Mouse (Mus musculus) midbrain, embryonic 14.5 days (tissue): Measurements from ENCODE around the gene Mrpl24. TPM values are rescaled to one million over a fixed set of nuclear protein-coding genes. Genes with fewer than 3 reads are reported as not detected.
A peak's percentile ranks its signal among the peaks of the same experiment; 100 is the strongest.

Source experiments
- ATAC-seq: fragments of 200-750 bp; cut with Nextera tagmentation; 2 replicates; pipeline ENCODE4 v1.8.0; 2017; ENCODE audit warnings: moderate number of reproducible peaks, moderate library complexity; ENCODE audit not compliant: low FRiP score, low TSS enrichment
- DNase-seq: peaks from one replicate; pipeline ENCODE4 v3.0.0-alpha.2; 2015
- H3K27ac ChIP-seq: fragments of 300-500 bp; sonication (generic); replicated peaks from 2 replicates; pipeline ENCODE4 v1.5.1; 2014; ENCODE audit warnings: mild to moderate bottlenecking, low read depth, low read length, moderate library complexity
- H3K27me3 ChIP-seq: fragments of 300-500 bp; sonication (generic); 2 replicates; pipeline ENCODE4 v1.6.1; 2014; ENCODE audit warnings: low read length, control low read depth, mixed read lengths; ENCODE audit not compliant: control insufficient read depth, insufficient read depth
- H3K36me3 ChIP-seq: fragments of 300-500 bp; sonication (generic); 2 replicates; pipeline ENCODE4 v1.6.1; 2014; ENCODE audit warnings: low read length, control low read depth; ENCODE audit not compliant: control insufficient read depth, insufficient read depth
- H3K4me1 ChIP-seq: fragments of 300-500 bp; sonication (generic); 2 replicates; pipeline ENCODE4 v1.6.1; 2014; ENCODE audit warnings: mild to moderate bottlenecking, antibody characterized with exemption, low read length, control low read depth; ENCODE audit not compliant: control insufficient read depth, insufficient read depth
- H3K4me2 ChIP-seq: fragments of 300-500 bp; sonication (generic); 2 replicates; pipeline ENCODE4 v1.6.1; 2014; ENCODE audit warnings: mild to moderate bottlenecking, low read length, moderate library complexity
- H3K4me3 ChIP-seq: fragments of 300-500 bp; sonication (generic); replicated peaks from 2 replicates; pipeline ENCODE4 v1.5.1; 2014; ENCODE audit warnings: low read depth, low read length
- H3K9ac ChIP-seq: fragments of 300-500 bp; sonication (generic); replicated peaks from 2 replicates; pipeline ENCODE4 v1.6.1; 2014; ENCODE audit warnings: mild to moderate bottlenecking, low read length, moderate library complexity
- H3K9me3 ChIP-seq: fragments of 300-500 bp; sonication (generic); 2 replicates; pipeline ENCODE4 v1.6.1; 2016; ENCODE audit warnings: low read length, control low read depth, mixed read lengths; ENCODE audit not compliant: control insufficient read depth
- WGBS: fragments of 180-500 bp; shearing (Covaris S2); extraction: QIAGEN DNeasy Blood & Tissue Kit; methylation state at CpG from one replicate; pipeline ENCODE4 v1.1.7; 2014; 5-methylcytosine and 5-hydroxymethylcytosine counted together
- polyA plus RNA-seq: library from polyadenylated mRNA; unstranded; fragments of >200 nt; fragmentation: Nextera tagmentation; extraction: Ambion mirVana; gene quantifications from 2 replicates; pipeline ENCODE4 v1.2.1, GENCODE M21; 2014

The Mrpl24 gene
- polyA plus RNA-seq, 1 experiment from 2014 or later, result 56.3 TPM

DNA sequence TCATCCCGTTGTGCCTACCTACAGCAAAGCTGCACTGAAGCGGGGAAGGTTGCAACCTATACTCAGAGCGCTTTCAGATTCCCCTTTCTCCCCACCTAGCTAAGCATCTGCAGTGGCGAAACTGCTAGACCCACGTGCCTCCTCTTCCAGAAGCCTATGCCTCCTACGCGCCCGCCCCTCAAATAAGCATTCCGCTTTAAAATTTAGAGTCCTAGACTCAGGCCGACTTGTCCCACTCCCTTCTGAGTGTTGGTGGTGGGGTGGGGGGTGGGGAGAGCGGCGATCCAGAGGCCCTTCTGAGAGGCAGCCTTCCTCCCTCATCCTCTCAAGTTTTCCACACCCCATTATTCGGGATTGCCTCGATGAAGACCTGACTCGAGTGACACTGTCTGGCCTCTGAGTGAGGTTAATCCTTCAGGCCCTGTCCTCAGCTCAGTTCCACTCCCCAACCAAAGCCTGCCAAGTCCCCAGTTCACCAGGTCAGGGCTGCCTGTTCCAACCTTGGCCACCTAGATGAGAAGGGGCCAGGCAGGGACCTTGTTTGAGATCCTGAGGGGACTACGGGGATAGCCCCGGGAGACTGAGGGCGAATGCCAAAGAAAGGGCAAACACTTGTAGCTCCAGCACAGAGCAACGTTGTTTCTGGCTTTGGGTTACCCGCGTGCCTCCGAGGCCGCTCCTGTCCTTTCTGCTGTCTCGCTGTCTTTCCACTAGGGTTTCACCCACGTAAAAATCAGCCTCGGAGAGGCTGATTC is 27.9 kb downstream of the Mrpl24 start:
- DNase-seq (peak; percentile 55), ATAC-seq (no peak)
- H3K9me3 ChIP-seq, result no peaks in the 10 kb centered on the region
- H3K36me3 ChIP-seq, result peaks cover 16% of the 10 kb centered on the region
- no peaks in the 10 kb centered on the region for H3K27me3 ChIP-seq
- peaks cover 65% of the 10 kb centered on the region for H3K4me1 ChIP-seq
- H3K27ac ChIP-seq, result no peak overlapping the region
- H3K9ac ChIP-seq, result peak overlapping the region; percentile 44
- H3K4me3 ChIP-seq, result peak overlapping the region; percentile 24
- WGBS, result 4% methylated on average over 26 of the region's 26 CpGs
- peak overlapping the region; percentile 58 for H3K4me2 ChIP-seq

DNA sequence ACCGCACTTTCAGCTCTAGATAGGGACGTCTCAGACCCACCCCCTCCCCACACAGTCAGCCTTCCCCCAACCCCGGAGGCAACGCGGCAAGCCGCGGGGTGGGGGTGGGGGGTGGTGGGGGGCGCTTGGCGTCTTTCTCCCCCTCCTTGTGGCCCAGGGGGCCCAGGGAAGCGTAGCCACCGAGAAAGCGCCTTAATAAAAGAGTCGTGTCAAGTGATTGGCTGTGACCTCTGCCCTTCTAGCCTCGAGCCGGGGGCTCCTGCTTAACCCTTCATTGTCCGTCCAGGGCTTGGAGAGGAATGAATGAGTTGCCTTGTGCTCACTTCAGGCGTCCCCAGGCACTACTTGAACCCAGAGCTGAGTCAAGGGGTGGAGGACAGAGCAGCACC is 28.5 kb downstream of the Mrpl24 start:
- WGBS, result 2% methylated on average over 16 of the region's 17 CpGs
- ATAC-seq (no peak), DNase-seq (peak; percentile 37)
- Histone ChIP-seq H3K27me3 (no peaks in the 10 kb centered on the region), H3K36me3 (peaks cover 10% of the 10 kb centered on the region; the same call in 1 of the 2 replicates), H3K9me3 (no peaks in the 10 kb centered on the region), H3K4me2 (peak overlapping the region; percentile 58), H3K4me3 (peak overlapping the region; percentile 24), H3K4me1 (peaks cover 71% of the 10 kb centered on the region), H3K27ac (no peak overlapping the region), H3K9ac (peak overlapping the region; percentile 44)

DNA sequence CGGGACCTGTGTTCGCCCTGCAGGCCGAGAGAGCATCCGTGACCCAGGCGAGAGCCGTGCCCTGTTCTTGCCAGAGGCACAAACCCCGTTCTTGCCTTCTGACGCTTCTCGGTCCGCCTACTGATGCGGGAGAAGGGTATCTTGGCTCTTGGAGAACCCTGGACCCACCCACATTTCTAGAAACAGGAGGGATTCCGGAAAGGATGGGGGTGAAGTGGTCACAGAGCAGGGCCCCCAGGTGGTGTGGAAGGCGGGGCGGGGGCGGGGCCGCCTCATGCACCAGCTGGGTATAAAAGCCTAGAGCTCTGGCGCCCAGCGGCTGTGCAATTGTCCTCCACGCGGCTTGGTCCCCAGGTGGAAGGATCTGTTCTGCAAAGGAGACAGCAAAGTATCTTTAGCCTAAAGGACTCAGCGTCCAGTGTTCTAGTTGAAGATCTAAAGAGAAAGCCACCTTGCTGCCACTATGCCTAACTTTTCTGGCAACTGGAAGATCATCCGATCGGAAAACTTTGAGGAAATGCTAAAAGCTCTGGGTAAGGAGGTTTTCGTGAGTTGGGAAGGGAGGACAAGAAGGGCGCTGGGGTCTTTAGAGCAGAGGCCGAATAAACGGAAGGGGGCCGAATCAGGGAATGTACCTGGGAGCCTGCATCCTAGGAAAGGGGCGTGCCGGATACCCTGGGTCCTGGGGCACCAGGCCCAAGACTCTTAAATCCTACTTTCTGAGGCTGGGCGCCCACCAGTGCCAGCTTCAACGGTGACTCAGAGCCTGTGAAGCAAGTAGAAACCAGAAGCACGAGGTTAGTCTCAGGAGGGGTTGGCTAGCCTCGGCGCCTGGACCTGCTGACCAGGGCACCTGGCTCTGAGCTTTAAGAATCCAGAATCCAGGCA is 29.3 kb downstream of the Mrpl24 start, which contains the start of gene Crabp2:
Gene Crabp2 (plus strand): TSS at position 289 of the 888 bp plus-strand sequence.
- H3K27me3 ChIP-seq, result no peaks in the 10 kb centered on the region
- H3K36me3 ChIP-seq, result 0 out of 2 replicates have a peak, but pooled peaks cover 4% of the 10 kb centered on the region
- 1% methylated on average over 35 of the region's 35 CpGs for WGBS
- ATAC-seq (no peak), DNase-seq (peak; percentile 58)
- no peaks in the 10 kb centered on the region for H3K9me3 ChIP-seq
- peak within 1 kb of the TSS; percentile 66 for H3K27ac ChIP-seq
- H3K4me1 ChIP-seq, result peaks cover 76% of the 10 kb centered on the region
- peak within 1 kb of the TSS; percentile 44 for H3K9ac ChIP-seq
- peak within 1 kb of the TSS; percentile 58 for H3K4me2 ChIP-seq
- H3K4me3 ChIP-seq, result peak within 1 kb of the TSS; percentile 24

DNA sequence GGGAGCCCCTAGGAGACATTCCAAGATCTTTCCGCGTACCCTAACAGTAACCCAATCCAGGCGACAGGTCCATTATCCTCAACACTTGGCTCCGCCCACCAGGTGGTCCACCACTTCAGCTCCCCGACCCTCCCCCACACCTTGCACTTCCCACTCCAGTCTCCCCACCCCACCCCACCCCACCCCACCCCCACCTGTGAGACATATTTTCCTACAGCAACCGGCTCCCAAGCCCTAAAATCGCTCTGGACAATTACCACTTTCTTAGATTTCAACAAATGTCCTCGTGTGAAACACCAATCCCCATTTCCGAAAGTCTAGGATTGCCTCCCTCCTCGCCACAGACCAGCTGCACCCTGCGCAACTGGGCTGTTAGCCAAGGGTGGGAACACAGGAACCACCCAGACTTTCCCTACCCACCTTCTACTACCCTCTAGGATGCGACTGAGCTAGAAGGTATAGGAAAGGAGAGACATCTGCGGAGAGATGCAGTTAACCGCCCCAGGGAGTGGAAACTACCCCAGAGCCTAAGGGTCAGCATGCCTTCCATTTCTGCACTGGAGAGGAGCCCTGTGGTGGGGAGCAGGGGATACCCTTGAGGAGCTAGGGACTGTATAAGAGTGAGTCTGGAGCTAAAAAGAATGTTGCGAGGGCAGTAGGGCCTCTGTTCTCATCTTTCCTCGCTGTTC is 30.1 kb downstream of the Mrpl24 start:
- Histone ChIP-seq H3K4me3 (0 out of 2 replicates have a peak overlapping the region, but pooled peaks have one; percentile 1), H3K36me3 (0 out of 2 replicates have a peak, but pooled peaks cover 3% of the 10 kb centered on the region), H3K4me1 (peaks cover 76% of the 10 kb centered on the region), H3K27ac (peak overlapping the region; percentile 66), H3K9ac (peak overlapping the region; percentile 39; the same call in 1 of the 2 replicates), H3K9me3 (no peaks in the 10 kb centered on the region), H3K4me2 (peak overlapping the region; percentile 58), H3K27me3 (no peaks in the 10 kb centered on the region)
- 10% methylated on average over 15 of the region's 16 CpGs for WGBS
- DNase-seq (peak; percentile 35), ATAC-seq (no peak)

DNA sequence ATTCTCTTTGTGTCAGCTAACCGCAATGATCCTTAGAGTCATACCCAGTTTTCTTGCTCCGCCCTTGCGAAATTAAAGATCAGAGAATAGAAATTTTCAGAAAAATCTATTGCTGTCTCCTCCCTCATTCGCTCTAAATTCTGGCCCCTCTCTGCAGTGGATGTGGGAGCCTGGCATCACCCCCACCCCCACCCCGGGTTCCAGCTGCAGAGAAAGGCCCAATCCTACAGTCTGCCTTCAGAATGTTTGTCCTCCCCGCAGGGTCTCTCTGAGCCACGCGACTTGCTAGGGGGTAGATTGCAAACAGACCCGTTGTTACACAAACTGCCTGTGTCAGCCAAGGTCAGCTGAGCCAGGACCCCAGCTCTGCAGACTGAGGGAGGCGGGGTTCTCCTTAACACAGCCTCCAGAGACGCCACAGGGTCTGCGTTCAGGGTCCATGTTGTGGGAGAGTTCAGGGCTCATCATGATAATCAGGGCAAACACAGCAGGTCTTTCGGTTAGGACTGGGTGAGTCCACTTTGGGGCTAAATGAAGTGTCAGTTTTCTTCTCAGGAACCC is 30.7 kb downstream of the Mrpl24 start:
- ATAC-seq, result no peak
- peak overlapping the region; percentile 66 for H3K27ac ChIP-seq
- H3K27me3 ChIP-seq, result no peaks in the 10 kb centered on the region
- H3K4me3 ChIP-seq, result 0 out of 2 replicates have a peak overlapping the region, but pooled peaks have one; percentile 5
- peaks cover 70% of the 10 kb centered on the region for H3K4me1 ChIP-seq
- H3K9ac ChIP-seq, result peak overlapping the region; percentile 39; the same call in 1 of the 2 replicates
- peak; percentile 39 for DNase-seq
- peak overlapping the region; percentile 58 for H3K4me2 ChIP-seq
- no peaks in the 10 kb centered on the region for H3K9me3 ChIP-seq
- no peaks in the 10 kb centered on the region for H3K36me3 ChIP-seq
- 5% methylated on average over 13 of the region's 13 CpGs for WGBS

DNA sequence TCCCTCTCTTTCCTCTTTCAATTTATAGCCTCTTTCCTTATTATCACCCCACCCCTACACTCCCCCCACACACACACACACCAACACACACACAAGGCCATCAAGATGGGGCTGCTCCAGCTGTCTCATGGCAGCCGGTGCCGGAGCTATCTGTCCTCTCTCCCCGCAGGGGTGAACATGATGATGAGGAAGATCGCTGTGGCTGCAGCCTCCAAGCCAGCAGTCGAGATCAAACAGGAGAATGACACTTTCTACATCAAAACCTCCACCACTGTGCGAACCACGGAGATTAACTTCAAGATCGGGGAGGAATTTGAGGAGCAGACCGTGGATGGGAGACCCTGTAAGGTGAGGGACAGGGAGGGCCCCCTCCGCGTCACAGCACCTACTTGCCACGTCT is 32.6 kb downstream of the Mrpl24 start:
- Histone ChIP-seq H3K4me3 (no peak overlapping the region), H3K4me2 (peak overlapping the region; percentile 48), H3K4me1 (peaks cover 53% of the 10 kb centered on the region), H3K36me3 (no peaks in the 10 kb centered on the region), H3K27me3 (no peaks in the 10 kb centered on the region), H3K9me3 (no peaks in the 10 kb centered on the region), H3K27ac (no peak overlapping the region), H3K9ac (peak overlapping the region; percentile 35; the same call in 1 of the 2 replicates)
- ATAC-seq, result no peak
- WGBS, result 17% methylated on average over 12 of the region's 12 CpGs
- DNase-seq, result no peak

DNA sequence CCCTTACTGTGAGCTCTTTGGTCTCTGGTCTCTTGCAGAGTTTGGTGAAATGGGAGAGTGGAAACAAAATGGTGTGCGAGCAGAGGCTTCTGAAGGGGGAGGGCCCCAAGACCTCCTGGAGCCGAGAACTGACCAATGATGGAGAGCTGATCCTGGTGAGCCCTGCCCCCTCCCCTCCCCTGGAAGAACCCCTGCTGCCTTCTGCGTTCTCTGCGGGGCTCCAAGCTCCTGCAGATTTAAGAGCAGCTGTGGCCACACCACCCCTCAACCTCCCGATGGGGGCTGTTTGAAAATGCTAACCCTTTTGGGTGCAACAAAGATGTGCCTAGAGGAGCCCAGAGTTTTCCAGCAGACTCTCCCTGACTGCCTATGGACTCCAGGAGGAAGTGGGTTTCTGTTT is 33.1 kb downstream of the Mrpl24 start:
- Histone ChIP-seq H3K4me3 (no peak overlapping the region), H3K36me3 (no peaks in the 10 kb centered on the region), H3K27me3 (no peaks in the 10 kb centered on the region), H3K27ac (no peak overlapping the region; the same call in 1 of the 2 replicates), H3K9ac (peak overlapping the region; percentile 35; the same call in 1 of the 2 replicates), H3K4me2 (peak overlapping the region; percentile 48), H3K9me3 (no peaks in the 10 kb centered on the region), H3K4me1 (peaks cover 48% of the 10 kb centered on the region)
- WGBS, result 5% methylated on average over 5 of the region's 5 CpGs
- ATAC-seq, result no peak
- peak; percentile 63 for DNase-seq

DNA sequence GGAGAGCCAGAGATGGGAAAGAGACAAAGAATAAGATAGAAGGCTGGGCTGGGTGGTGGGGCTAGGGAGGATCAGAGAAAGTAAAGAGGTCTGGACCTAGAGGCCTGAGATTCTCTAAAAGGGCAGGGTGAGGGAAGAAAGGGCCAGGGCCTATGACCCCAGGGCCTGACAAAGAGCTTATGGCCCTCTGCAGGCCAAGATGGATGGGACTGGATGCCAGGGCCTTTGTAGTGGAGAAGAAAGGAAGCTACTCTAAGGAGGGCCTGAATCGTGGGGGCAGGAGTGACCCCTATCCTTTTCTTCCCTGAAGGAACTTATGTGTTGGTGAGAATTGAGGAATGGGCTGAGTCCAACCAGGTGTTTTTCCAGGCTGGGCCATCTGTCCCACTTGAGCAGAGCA is 38.8 kb downstream of the Mrpl24 start:
- H3K4me1 ChIP-seq, result peaks cover 14% of the 10 kb centered on the region
- no peak for ATAC-seq
- H3K27ac ChIP-seq, result no peak overlapping the region
- DNase-seq, result no peak
- H3K4me3 ChIP-seq, result no peak overlapping the region
- no peaks in the 10 kb centered on the region for H3K36me3 ChIP-seq
- H3K9me3 ChIP-seq, result no peaks in the 10 kb centered on the region
- 15% methylated on average over 1 of the region's 1 CpGs for WGBS
- H3K4me2 ChIP-seq, result no peak overlapping the region
- H3K27me3 ChIP-seq, result no peaks in the 10 kb centered on the region
- no peak overlapping the region for H3K9ac ChIP-seq
